Mouse (Mus musculus) heart, embryonic 11.5 days (tissue): ENCODE results near the gene Dlg2. TPM values are rescaled to one million over a fixed set of nuclear protein-coding genes. Genes with fewer than 3 reads are reported as not detected.

Experiments
- ATAC-seq: fragments of 200-750 bp; cut with Nextera tagmentation; replicated peaks from 2 replicates; pipeline ENCODE4 v1.8.0; 2017; ENCODE audit warnings: moderate library complexity; ENCODE audit not compliant: insufficient number of reproducible peaks, low FRiP score, low TSS enrichment
- H3K27ac ChIP-seq: fragments of 300-500 bp; sonication (generic); 2 replicates; pipeline ENCODE4 v1.5.1; 2014; ENCODE audit warnings: mild to moderate bottlenecking, low read depth, low read length
- H3K27me3 ChIP-seq: fragments of 300-500 bp; sonication (generic); 2 replicates; pipeline ENCODE4 v1.6.1; 2014; ENCODE audit warnings: mild to moderate bottlenecking, low read length, mixed read lengths; ENCODE audit not compliant: control insufficient read depth, insufficient read depth
- H3K36me3 ChIP-seq: fragments of 300-500 bp; sonication (generic); 2 replicates; pipeline ENCODE4 v1.6.1; 2014; ENCODE audit warnings: mild to moderate bottlenecking, low read length, moderate library complexity, mixed read lengths; ENCODE audit not compliant: control insufficient read depth, insufficient read depth
- H3K4me1 ChIP-seq: fragments of 300-500 bp; sonication (generic); 2 replicates; pipeline ENCODE4 v1.6.1; 2014; ENCODE audit warnings: low read length; ENCODE audit not compliant: control insufficient read depth, insufficient read depth
- H3K4me2 ChIP-seq: fragments of 300-500 bp; sonication (generic); 2 replicates; pipeline ENCODE4 v1.6.1; 2014; ENCODE audit warnings: mild to moderate bottlenecking, moderate library complexity
- H3K4me3 ChIP-seq: fragments of 300-500 bp; sonication (generic); 2 replicates; pipeline ENCODE4 v1.5.1; 2014; ENCODE audit warnings: low read depth, low read length
- H3K9ac ChIP-seq: fragments of 300-500 bp; sonication (generic); 2 replicates; pipeline ENCODE4 v1.6.1; 2014; ENCODE audit warnings: mild to moderate bottlenecking, low read depth, low read length, moderate library complexity
- H3K9me3 ChIP-seq: fragments of 300-500 bp; sonication (generic); replicated peaks from 2 replicates; pipeline ENCODE4 v1.6.1; 2016; ENCODE audit warnings: low read length; ENCODE audit not compliant: control insufficient read depth
- WGBS: fragments of 180-500 bp; shearing (Covaris S2); extraction: QIAGEN DNeasy Blood & Tissue Kit; methylation state at CpG from one replicate; pipeline ENCODE4 v1.1.7; 2014; ENCODE audit not compliant: insufficient replicate concordance; 5-methylcytosine and 5-hydroxymethylcytosine counted together
- polyA plus RNA-seq: library from polyadenylated mRNA; unstranded; fragments of >200 nt; fragmentation: Nextera tagmentation; extraction: Ambion mirVana; gene quantifications from 2 replicates; pipeline ENCODE4 v1.2.1, GENCODE M21; 2014

The Dlg2 gene
- 8.5 and 9.3 TPM in 2 replicates for polyA plus RNA-seq

- peak within 1 kb of the TSS; percentile 79 for H3K9ac ChIP-seq
- H3K36me3 ChIP-seq: no peaks in the 10 kb centered on the region
- no peaks in the 10 kb centered on the region; the same call in 1 of the 2 replicates for H3K27me3 ChIP-seq
- no peaks in the 10 kb centered on the region for H3K4me1 ChIP-seq
- H3K9me3 ChIP-seq: no peaks in the 10 kb centered on the region
- under 1% methylated on average over 32 of the region's 32 CpGs for WGBS
- H3K4me2 ChIP-seq: peak within 1 kb of the TSS; percentile 71
- ATAC-seq: peak; percentile 74
- H3K4me3 ChIP-seq: peak within 1 kb of the TSS; percentile 74
- peak within 1 kb of the TSS; percentile 42 for H3K27ac ChIP-seq
Observed at GRCm38 (mm10) chr7:90476313-90477245, at the start of gene Dlg2. Gene Dlg2 (plus strand): TSS chr7:90476672.

GRCm38 (mm10) chr7:90427006-90427405, 49.5 kb upstream of the Dlg2 start:
- Histone ChIP-seq H3K27ac (no peak overlapping the region), H3K4me1 (0 out of 2 replicates have a peak, but pooled peaks cover 2% of the 10 kb centered on the region), H3K27me3 (no peaks in the 10 kb centered on the region), H3K9ac (peak overlapping the region; percentile 65; the same call in 1 of the 2 replicates), H3K36me3 (no peaks in the 10 kb centered on the region), H3K4me2 (peak overlapping the region; percentile 82), H3K9me3 (no peaks in the 10 kb centered on the region), H3K4me3 (peak overlapping the region; percentile 48)
- ATAC-seq: no peak
- WGBS: 39% methylated on average over 9 of the region's 9 CpGs

DNA sequence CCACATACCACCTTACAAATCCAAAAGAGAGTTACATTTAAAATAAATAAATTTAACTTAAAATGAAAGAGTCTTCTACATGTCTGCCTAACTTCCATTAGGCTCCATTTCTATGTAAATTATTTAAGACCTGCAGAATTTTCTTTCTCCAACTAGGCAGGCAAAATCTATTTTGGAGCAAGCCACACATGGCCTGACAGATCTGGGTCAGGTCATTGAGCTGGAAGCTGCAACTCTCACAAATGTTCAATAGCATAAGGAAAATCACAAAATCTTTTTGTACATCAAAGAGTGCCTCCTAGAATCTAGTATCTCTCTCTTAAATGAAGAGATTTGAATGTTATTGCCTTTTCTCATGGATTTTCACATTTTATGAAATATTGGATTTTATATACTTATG, 44.3 kb upstream of the Dlg2 start:
- H3K9ac ChIP-seq: no peak overlapping the region
- H3K36me3 ChIP-seq: no peaks in the 10 kb centered on the region
- no peak for ATAC-seq
- H3K9me3 ChIP-seq: no peaks in the 10 kb centered on the region
- H3K4me2 ChIP-seq: no peak overlapping the region
- no peaks in the 10 kb centered on the region for H3K27me3 ChIP-seq
- H3K4me1 ChIP-seq: no peaks in the 10 kb centered on the region
- H3K4me3 ChIP-seq: no peak overlapping the region
- no peak overlapping the region for H3K27ac ChIP-seq

- 82% methylated on average over 4 of the region's 4 CpGs for WGBS
- H3K9ac ChIP-seq: no peak overlapping the region
Observed at GRCm38 (mm10) chr7:90440044-90440443, 36.4 kb upstream of the Dlg2 start.

GRCm38 (mm10) chr7:90442070-90442469, 34.4 kb upstream of the Dlg2 start:
- Histone ChIP-seq H3K4me2 (peak overlapping the region; percentile 89), H3K27ac (0 out of 2 replicates have a peak overlapping the region, but pooled peaks have one; percentile 46), H3K9ac (peak overlapping the region; percentile 75), H3K9me3 (no peaks in the 10 kb centered on the region), H3K4me1 (no peaks in the 10 kb centered on the region), H3K4me3 (peak overlapping the region; percentile 99), H3K36me3 (no peaks in the 10 kb centered on the region), H3K27me3 (no peaks in the 10 kb centered on the region)
- 17% methylated on average over 4 of the region's 4 CpGs for WGBS
- ATAC-seq: no peak

More at GRCm38 (mm10) chr7:90440044-90440443, 36.4 kb upstream of the Dlg2 start:
- no peak overlapping the region for H3K4me2 ChIP-seq
- ATAC-seq: no peak
- no peaks in the 10 kb centered on the region for H3K36me3 ChIP-seq
- no peaks in the 10 kb centered on the region for H3K27me3 ChIP-seq
- no peak overlapping the region for H3K27ac ChIP-seq
- H3K4me3 ChIP-seq: no peak overlapping the region
- no peaks in the 10 kb centered on the region for H3K4me1 ChIP-seq
- H3K9me3 ChIP-seq: no peaks in the 10 kb centered on the region

DNA sequence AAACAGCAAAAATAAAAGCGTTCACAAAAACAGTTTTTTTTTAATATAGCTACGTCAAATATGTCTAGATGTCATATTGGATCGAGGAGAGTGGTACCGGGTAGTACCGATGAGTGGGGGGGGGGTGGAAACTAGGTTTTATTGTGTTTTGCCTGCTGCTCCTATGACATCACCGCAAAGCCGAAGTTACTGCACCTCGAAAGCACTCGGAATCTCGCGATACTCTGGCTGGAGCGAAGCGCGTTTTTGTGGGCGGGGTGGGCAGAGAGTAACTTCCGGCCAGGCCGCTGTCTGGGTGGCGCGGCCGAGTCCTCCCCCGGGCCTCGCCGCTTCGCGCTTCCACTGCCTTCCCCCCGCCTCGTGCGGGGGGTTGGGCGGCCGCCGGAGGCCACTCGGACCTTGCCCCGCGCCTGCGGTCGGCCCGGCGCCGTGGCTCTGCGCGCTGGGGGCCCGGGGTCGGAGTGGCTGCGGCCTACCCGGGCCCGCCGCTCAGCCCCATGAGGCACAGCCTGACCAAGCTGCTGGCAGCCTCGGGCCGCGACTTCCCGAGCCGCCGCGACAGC, 33.9 kb upstream of the Dlg2 start, which contains the start of gene Crebzf:
Gene Crebzf, plus strand, starts transcription at position 212 of the 563 bp plus-strand sequence.
- no peaks in the 10 kb centered on the region for H3K36me3 ChIP-seq
- peak within 1 kb of the TSS; percentile 89 for H3K4me2 ChIP-seq
- under 1% methylated on average over 50 of the region's 54 CpGs for WGBS
- peak within 1 kb of the TSS; percentile 99 for H3K4me3 ChIP-seq
- no peaks in the 10 kb centered on the region for H3K27me3 ChIP-seq
- ATAC-seq: peak; percentile 97
- peak within 1 kb of the TSS; percentile 100 for H3K27ac ChIP-seq
- no peaks in the 10 kb centered on the region for H3K9me3 ChIP-seq
- no peaks in the 10 kb centered on the region; the same call in 1 of the 2 replicates for H3K4me1 ChIP-seq
- H3K9ac ChIP-seq: peak within 1 kb of the TSS; percentile 99

- Histone ChIP-seq H3K27ac (peak overlapping the region; percentile 100), H3K9me3 (no peaks in the 10 kb centered on the region), H3K4me3 (peak overlapping the region; percentile 99), H3K9ac (peak overlapping the region; percentile 99), H3K4me2 (peak overlapping the region; percentile 89), H3K4me1 (no peaks in the 10 kb centered on the region; the same call in 1 of the 2 replicates), H3K27me3 (no peaks in the 10 kb centered on the region), H3K36me3 (no peaks in the 10 kb centered on the region)
- peak; percentile 68 for ATAC-seq
- under 1% methylated on average over 102 of the region's 123 CpGs for WGBS
Observed at GRCm38 (mm10) chr7:90443101-90444091, 33.1 kb upstream of the Dlg2 start.

DNA sequence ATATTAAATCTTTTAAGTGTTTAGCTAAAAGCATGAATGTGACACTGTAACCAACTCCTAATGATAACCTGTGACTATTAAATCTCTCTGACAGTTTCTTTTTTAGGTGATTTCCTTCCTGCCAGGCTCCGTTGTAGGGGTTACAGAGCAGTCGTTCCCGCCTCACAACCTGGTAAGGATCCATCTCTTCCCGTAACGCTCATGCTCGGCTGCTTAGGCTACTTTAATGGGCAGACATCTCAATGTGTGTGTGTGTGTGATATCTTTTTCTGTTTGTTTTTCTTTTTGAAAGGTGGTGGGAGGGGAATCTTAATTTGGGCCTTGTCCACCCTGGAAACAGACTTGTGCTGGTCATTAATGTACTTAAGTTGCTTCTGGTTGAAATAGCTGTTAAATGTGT, 32.3 kb upstream of the Dlg2 start:
- H3K27me3 ChIP-seq: no peaks in the 10 kb centered on the region
- peak overlapping the region; percentile 89 for H3K4me2 ChIP-seq
- WGBS: 0% methylated on average over 6 of the region's 6 CpGs
- H3K27ac ChIP-seq: 0 out of 2 replicates have a peak overlapping the region, but pooled peaks have one; percentile 100
- no peaks in the 10 kb centered on the region; the same call in 1 of the 2 replicates for H3K4me1 ChIP-seq
- no peaks in the 10 kb centered on the region for H3K9me3 ChIP-seq
- 0 out of 2 replicates have a peak, but pooled peaks cover 3% of the 10 kb centered on the region for H3K36me3 ChIP-seq
- H3K9ac ChIP-seq: peak overlapping the region; percentile 99
- ATAC-seq: no peak
- peak overlapping the region; percentile 99 for H3K4me3 ChIP-seq
